Mouse (Mus musculus) intestine, embryonic 16.5 days (tissue): ENCODE measurements at regions not wholly inside any gene's neighbourhood (a gene's known extent, or its start where the extent isn't known, plus 50 kb on each side); places are given as distances from the start of the nearest gene placed in this dataset.

Experiments
- ATAC-seq: fragments of 200-750 bp; cut with Nextera tagmentation; 2 replicates; pipeline ENCODE4 v1.8.0; 2017; ENCODE audit warnings: moderate TSS enrichment, moderate library complexity
- H3K27ac ChIP-seq: fragments of 300-500 bp; sonication (generic); 2 replicates; pipeline ENCODE4 v1.5.1; 2014; ENCODE audit warnings: mild to moderate bottlenecking, low read length
- H3K27me3 ChIP-seq: fragments of 300-500 bp; sonication (generic); replicated peaks from 2 replicates; pipeline ENCODE4 v1.6.1; 2014; ENCODE audit warnings: low read length, control low read depth, mixed read lengths; ENCODE audit not compliant: control insufficient read depth, insufficient read depth
- H3K36me3 ChIP-seq: fragments of 300-500 bp; sonication (generic); 2 replicates; pipeline ENCODE4 v1.6.1; 2014; ENCODE audit warnings: low read length, control low read depth; ENCODE audit not compliant: control insufficient read depth, insufficient read depth
- H3K4me1 ChIP-seq: fragments of 300-500 bp; sonication (generic); 2 replicates; pipeline ENCODE4 v1.6.1; 2014; ENCODE audit warnings: low read length, control low read depth, mixed read lengths; ENCODE audit not compliant: control insufficient read depth, insufficient read depth
- H3K4me2 ChIP-seq: fragments of 300-500 bp; sonication (generic); 2 replicates; pipeline ENCODE4 v1.6.1; 2014; ENCODE audit warnings: low read depth, low read length, control low read depth
- H3K4me3 ChIP-seq: fragments of 300-500 bp; sonication (generic); 2 replicates; pipeline ENCODE4 v1.5.1; 2014; ENCODE audit warnings: mild to moderate bottlenecking, low read length
- H3K9ac ChIP-seq: fragments of 300-500 bp; sonication (generic); 2 replicates; pipeline ENCODE4 v1.6.1; 2014; ENCODE audit warnings: low read depth, low read length
- H3K9me3 ChIP-seq: fragments of 300-500 bp; sonication (generic); 2 replicates; pipeline ENCODE4 v1.6.1; 2016; ENCODE audit warnings: low read length, control low read depth; ENCODE audit not compliant: control insufficient read depth
- WGBS: fragments of 180-500 bp; shearing (Covaris S2); extraction: QIAGEN DNeasy Blood & Tissue Kit; methylation state at CpG from one replicate; pipeline ENCODE4 v1.1.7; 2014; 5-methylcytosine and 5-hydroxymethylcytosine counted together

- no peak overlapping the region for H3K4me3 ChIP-seq
- peak; percentile 53 for ATAC-seq
- no peaks in the 10 kb centered on the region for H3K9me3 ChIP-seq
Observed at GRCm38 (mm10) chr15:7459992-7460820, 62.0 kb upstream of the Egflam start.

GRCm38 (mm10) chr15:7462549-7462948, 64.4 kb upstream of the Egflam start:
- H3K27me3 ChIP-seq = no peaks in the 10 kb centered on the region
- H3K4me3 ChIP-seq = no peak overlapping the region
- H3K27ac ChIP-seq = no peak overlapping the region
- H3K9me3 ChIP-seq = no peaks in the 10 kb centered on the region
- no peak overlapping the region for H3K9ac ChIP-seq
- H3K36me3 ChIP-seq = no peaks in the 10 kb centered on the region
- ATAC-seq = no peak
- no peak overlapping the region for H3K4me2 ChIP-seq
- H3K4me1 ChIP-seq = 0 out of 2 replicates have a peak, but pooled peaks cover 7% of the 10 kb centered on the region
- 78% methylated on average over 18 of the region's 18 CpGs for WGBS

More at GRCm38 (mm10) chr15:7459992-7460820, 62.0 kb upstream of the Egflam start:
- Histone ChIP-seq H3K27ac (no peak overlapping the region), H3K27me3 (no peaks in the 10 kb centered on the region), H3K4me1 (0 out of 2 replicates have a peak, but pooled peaks cover 7% of the 10 kb centered on the region), H3K36me3 (no peaks in the 10 kb centered on the region), H3K4me2 (no peak overlapping the region), H3K9ac (no peak overlapping the region)
- 20% methylated on average over 9 of the region's 9 CpGs for WGBS

GRCm38 (mm10) chr15:7463444-7464350, 65.5 kb upstream of the Egflam start:
- H3K4me2 ChIP-seq = no peak overlapping the region
- H3K27ac ChIP-seq = no peak overlapping the region

GRCm38 (mm10) chr15:7480211-7480610, 82.0 kb upstream of the Egflam start:
- H3K9ac ChIP-seq = no peak overlapping the region
- H3K36me3 ChIP-seq = no peaks in the 10 kb centered on the region
- ATAC-seq = no peak
- H3K4me2 ChIP-seq = no peak overlapping the region
- no peaks in the 10 kb centered on the region for H3K27me3 ChIP-seq
- 28% methylated on average over 11 of the region's 11 CpGs for WGBS
- H3K9me3 ChIP-seq = no peaks in the 10 kb centered on the region
- H3K4me1 ChIP-seq = no peaks in the 10 kb centered on the region
- no peak overlapping the region for H3K27ac ChIP-seq
- no peak overlapping the region for H3K4me3 ChIP-seq

More at GRCm38 (mm10) chr15:7463444-7464350, 65.5 kb upstream of the Egflam start:
- 64% methylated on average over 15 of the region's 15 CpGs for WGBS
- Histone ChIP-seq H3K4me3 (no peak overlapping the region), H3K9ac (no peak overlapping the region), H3K9me3 (no peaks in the 10 kb centered on the region), H3K36me3 (no peaks in the 10 kb centered on the region), H3K27me3 (no peaks in the 10 kb centered on the region), H3K4me1 (0 out of 2 replicates have a peak, but pooled peaks cover 7% of the 10 kb centered on the region)
- no peak for ATAC-seq

GRCm38 (mm10) chr15:7480792-7481210, 82.6 kb upstream of the Egflam start:
- no peaks in the 10 kb centered on the region for H3K9me3 ChIP-seq
- H3K27ac ChIP-seq = no peak overlapping the region
- no peak overlapping the region for H3K4me2 ChIP-seq
- H3K4me1 ChIP-seq = no peaks in the 10 kb centered on the region
- no peak for ATAC-seq
- 48% methylated on average over 5 of the region's 5 CpGs for WGBS
- no peak overlapping the region for H3K4me3 ChIP-seq
- no peak overlapping the region for H3K9ac ChIP-seq
- no peaks in the 10 kb centered on the region for H3K27me3 ChIP-seq
- no peaks in the 10 kb centered on the region for H3K36me3 ChIP-seq

- no peak overlapping the region for H3K27ac ChIP-seq
- no peak for ATAC-seq
- H3K4me2 ChIP-seq = no peak overlapping the region
- H3K4me1 ChIP-seq = no peaks in the 10 kb centered on the region
- no peak overlapping the region for H3K9ac ChIP-seq
- H3K4me3 ChIP-seq = no peak overlapping the region
- H3K9me3 ChIP-seq = no peaks in the 10 kb centered on the region
- no peaks in the 10 kb centered on the region for H3K27me3 ChIP-seq
- WGBS = 66% methylated on average over 5 of the region's 5 CpGs
- no peaks in the 10 kb centered on the region for H3K36me3 ChIP-seq
Observed at GRCm38 (mm10) chr15:7483686-7484085, 85.5 kb upstream of the Egflam start.

GRCm38 (mm10) chr15:7491091-7491490, 92.9 kb upstream of the Egflam start:
- no peak overlapping the region for H3K4me2 ChIP-seq
- H3K4me3 ChIP-seq = no peak overlapping the region
- H3K27ac ChIP-seq = no peak overlapping the region
- H3K4me1 ChIP-seq = no peaks in the 10 kb centered on the region
- H3K36me3 ChIP-seq = no peaks in the 10 kb centered on the region
- H3K9me3 ChIP-seq = no peaks in the 10 kb centered on the region
- ATAC-seq = no peak
- 93% methylated on average over 7 of the region's 7 CpGs for WGBS
- no peaks in the 10 kb centered on the region for H3K27me3 ChIP-seq
- no peak overlapping the region for H3K9ac ChIP-seq

GRCm38 (mm10) chr15:7493126-7493669, 95.0 kb upstream of the Egflam start:
- H3K4me3 ChIP-seq = no peak overlapping the region
- H3K4me1 ChIP-seq = no peaks in the 10 kb centered on the region
- no peak overlapping the region for H3K27ac ChIP-seq
- H3K27me3 ChIP-seq = no peaks in the 10 kb centered on the region
- no peaks in the 10 kb centered on the region for H3K36me3 ChIP-seq
- no peaks in the 10 kb centered on the region for H3K9me3 ChIP-seq
- no peak overlapping the region for H3K9ac ChIP-seq
- WGBS = 61% methylated on average over 10 of the region's 10 CpGs
- ATAC-seq = no peak
- no peak overlapping the region for H3K4me2 ChIP-seq

GRCm38 (mm10) chr15:7497852-7498251, 99.7 kb upstream of the Egflam start:
- ATAC-seq = no peak
- no peak overlapping the region for H3K4me3 ChIP-seq
- H3K27me3 ChIP-seq = no peaks in the 10 kb centered on the region
- no peaks in the 10 kb centered on the region for H3K4me1 ChIP-seq
- WGBS = 93% methylated on average over 4 of the region's 4 CpGs
- no peaks in the 10 kb centered on the region for H3K9me3 ChIP-seq
- no peak overlapping the region for H3K4me2 ChIP-seq
- H3K9ac ChIP-seq = no peak overlapping the region
- no peaks in the 10 kb centered on the region for H3K36me3 ChIP-seq
- no peak overlapping the region for H3K27ac ChIP-seq
